Comparison of ENCODE assay signal across 8 mouse cellular contexts in genomic region chr2:32381775-32382223, GRCm38 (mm10). TPM values are rescaled to one million over a fixed set of nuclear protein-coding genes. Genes with fewer than 3 reads are reported as not detected.
A peak's percentile ranks its signal among the peaks of the same experiment; 100 is the strongest.
DNase-seq lines count a peak whose midpoint lies in the region; ATAC-seq and TF ChIP-seq lines count a peak whose summit lies in the region.

TSS of gene 1110008P14Rik (minus strand) at chr2:32381938.

- in situ Hi-C loops in ES-E14 (cut with MboI; ENCODE audit: low sequenced_read_pairs in 2 of 2, unreplicated experiment in 2 of 2): no loop called here

- peak within 1 kb of the TSS; percentile 84 to 85 for H3K4me3 ChIP-seq in ES-E14 (ENCODE audit: insufficient read depth in 1 of 2, low read depth in 1 of 2, low read length in 2 of 2, poor library complexity in 1 of 2, severe bottlenecking in 1 of 2)
- peak within 1 kb of the TSS; percentile 60 for H3K4me3 ChIP-seq in forebrain, embryonic 14.5 days (ENCODE audit: low read depth, low read length)
- H3K4me3 ChIP-seq in neural tube, embryonic 14.5 days (ENCODE audit: low read depth, low read length): peak within 1 kb of the TSS; percentile 60
- H3K4me3 ChIP-seq in testis, adult 2 months (ENCODE audit: control insufficient read depth, low read depth, low read length): peak within 1 kb of the TSS; percentile 92

- peak; percentile 97 for DNase-seq in ES-E14 (ENCODE audit: low read depth, low spot score)
- peak; percentile 95 for DNase-seq in forebrain, embryonic 14.5 days (ENCODE audit: low spot score)
- peak; percentile 95 for DNase-seq in heart, postnatal 10 days
- peak; percentile 87 for DNase-seq in large intestine, adult 2 months (ENCODE audit: low read depth, low spot score)
- DNase-seq in lung, adult 18-20 months: peak; percentile 94 to 97

- peak; percentile 52; the same call in 1 of the 2 replicates for TF ChIP-seq POLR2A in testis, adult 2 months (IDR thresholded peaks at IDR 0.05; ENCODE audit: control insufficient read depth, low read depth, low read length)

- no peaks in the 10 kb centered on the region for H3K27me3 ChIP-seq in forebrain, embryonic 14.5 days (replicated peaks; ENCODE audit: control insufficient read depth, insufficient read depth, low read length)
- H3K27me3 ChIP-seq in neural tube, embryonic 14.5 days (ENCODE audit: control insufficient read depth, insufficient read depth, low read length): no peaks in the 10 kb centered on the region; the same call in 1 of the 2 replicates
- H3K27me3 ChIP-seq in testis, adult 2 months (ENCODE audit: control insufficient read depth, insufficient read depth, low read length): no peaks in the 10 kb centered on the region

- H3K36me3 ChIP-seq in ES-E14 (ENCODE audit: control insufficient read depth, insufficient read depth, low read length, poor library complexity, severe bottlenecking): peaks cover 12% of the 10 kb centered on the region
- peaks cover 34% of the 10 kb centered on the region for H3K36me3 ChIP-seq in forebrain, embryonic 14.5 days (ENCODE audit: control insufficient read depth, insufficient read depth, low read length)
- H3K36me3 ChIP-seq in neural tube, embryonic 14.5 days (ENCODE audit: control insufficient read depth, insufficient read depth, low read length): peaks cover 29% of the 10 kb centered on the region
- no peaks in the 10 kb centered on the region for H3K36me3 ChIP-seq in testis, adult 2 months (ENCODE audit: control insufficient read depth, insufficient read depth, low read length)

- no peaks in the 10 kb centered on the region for H3K9me3 ChIP-seq in ES-E14 (ENCODE audit: control insufficient read depth, insufficient read depth, low read depth, low read length)
- H3K9me3 ChIP-seq in forebrain, embryonic 14.5 days (replicated peaks; ENCODE audit: control insufficient read depth, low read length): no peaks in the 10 kb centered on the region
- H3K9me3 ChIP-seq in neural tube, embryonic 14.5 days (ENCODE audit: control insufficient read depth, low read length): no peaks in the 10 kb centered on the region

- under 1% methylated on average over 41 of the region's 47 CpGs for WGBS in forebrain, embryonic 14.5 days
- under 1% methylated on average over 43 of the region's 47 CpGs for WGBS in large intestine, adult 2 months
- 0% methylated on average over 30 of the region's 47 CpGs for WGBS in neural tube, embryonic 14.5 days

- peak within 1 kb of the TSS; percentile 69 for H3K9ac ChIP-seq in ES-E14 (ENCODE audit: insufficient read depth, low read depth, low read length, poor library complexity, severe bottlenecking)
- peak within 1 kb of the TSS; percentile 73 for H3K9ac ChIP-seq in forebrain, embryonic 14.5 days (ENCODE audit: low read length)
- peak within 1 kb of the TSS; percentile 65 for H3K9ac ChIP-seq in neural tube, embryonic 14.5 days (replicated peaks; ENCODE audit: low read depth, low read length)

- peak; percentile 74 for ATAC-seq in cerebellum, adult (ENCODE audit: insufficient number of reproducible peaks, low FRiP score, low TSS enrichment)
- ATAC-seq in forebrain, embryonic 14.5 days: peak; percentile 92
- peak; percentile 87 for ATAC-seq in neural tube, embryonic 14.5 days (ENCODE audit: low read depth)

- TF ChIP-seq CTCF in testis, adult 2 months (IDR thresholded peaks at IDR 0.05; ENCODE audit: control insufficient read depth, insufficient read depth, insufficient replicate concordance, low read depth, low read length): no peak

- H3K4me2 ChIP-seq in forebrain, embryonic 14.5 days (ENCODE audit: low read length): peak within 1 kb of the TSS; percentile 94
- H3K4me2 ChIP-seq in neural tube, embryonic 14.5 days (ENCODE audit: low read depth, low read length): peak within 1 kb of the TSS; percentile 89

- H3K4me1 ChIP-seq in ES-E14 (ENCODE audit: control insufficient read depth in 2 of 2, insufficient read depth in 2 of 2, low read length in 2 of 2, poor library complexity in 1 of 2): no peaks in the 10 kb centered on the region
- peaks cover 6% of the 10 kb centered on the region for H3K4me1 ChIP-seq in forebrain, embryonic 14.5 days (ENCODE audit: control insufficient read depth, insufficient read depth, low read length)
- peaks cover 11% of the 10 kb centered on the region for H3K4me1 ChIP-seq in neural tube, embryonic 14.5 days (ENCODE audit: control insufficient read depth, insufficient read depth, low read length)
- peaks cover 7% of the 10 kb centered on the region for H3K4me1 ChIP-seq in testis, adult 2 months (ENCODE audit: control insufficient read depth, insufficient read depth, low read length)

- intact Hi-C loops in heart, postnatal 10 days (cut with DNase I): loop anchor here (1.0 kb wide), 1 partner anchor 17 kb away; no protein-coding TSS in a partner anchor

- H3K27ac ChIP-seq in ES-E14 (ENCODE audit: insufficient read depth, low read depth, low read length, poor library complexity, severe bottlenecking): no peak within 1 kb of the TSS
- no peak within 1 kb of the TSS for H3K27ac ChIP-seq in forebrain, embryonic 14.5 days (ENCODE audit: low read depth, low read length)
- H3K27ac ChIP-seq in neural tube, embryonic 14.5 days (ENCODE audit: low read depth, low read length): peak within 1 kb of the TSS; percentile 46
- peak within 1 kb of the TSS; percentile 56 for H3K27ac ChIP-seq in testis, adult 2 months (ENCODE audit: control insufficient read depth, insufficient read depth, low read depth, low read length)

TF ChIP-seq in ES-E14, 5 proteins besides CTCF, POLR2A, EP300 and RAD21:
- TF ChIP-seq ZNF384 (IDR thresholded peaks at IDR 0.05; ENCODE audit: low read depth, low read length): no peak
- peak; percentile 26; the same call in 1 of the 2 replicates for TF ChIP-seq HCFC1 (IDR thresholded peaks at IDR 0.05; ENCODE audit: borderline replicate concordance, insufficient read depth, low read length)

RNA-seq across cellular contexts. Expression of gene 1110008P14Rik, which starts in this region (rescaled TPM):
- total RNA-seq in ES-E14 (2012; rRNA removed): 20.0 and 31.3 TPM in 2 replicates
- 86.9 and 98.4 TPM in 2 replicates for polyA plus RNA-seq in forebrain, embryonic 14.5 days (2014; fragmentation: Nextera tagmentation; extraction: Ambion mirVana)
- total RNA-seq in heart, postnatal 10 days (2021): 10 to 100 TPM; 52.7 to 57.4 TPM
- 103 and 107 TPM in 2 replicates for polyA plus RNA-seq in large intestine, adult 2 months (2012; rRNA removed)
- 157 and 198 TPM in 2 replicates for polyA plus RNA-seq in neural tube, embryonic 14.5 days (2014; fragmentation: Nextera tagmentation; extraction: Ambion mirVana)
- polyA plus RNA-seq in testis, adult 2 months (2012; rRNA removed): 92.9 and 102 TPM in 2 replicates

Comparison
In these comparisons a context has a peak if more than half of its experiments do, and no peak if none do; other contexts are left out.
1. H3K27ac ChIP-seq: peak in neural tube, embryonic 14.5 days (single experiment) and testis, adult 2 months (single experiment); none in ES-E14 (single experiment) and forebrain, embryonic 14.5 days (single experiment).
2. Peak in every context shown above with its lines, with median percentiles within 50 percentile points of each other: DNase-seq, H3K4me3 ChIP-seq, H3K9ac ChIP-seq and ATAC-seq.